Mouse (Mus musculus) intestine, postnatal 0 days (tissue): ENCODE results near the gene Pilra. TPM values are rescaled to one million over a fixed set of nuclear protein-coding genes. Genes with fewer than 3 reads are reported as not detected.
A peak's percentile ranks its signal among the peaks of the same experiment; 100 is the strongest.
"Not testable (repeated sequence)": the region's sequence is repeated elsewhere in the genome, so short reads cannot be mapped to it uniquely, and the experiment has no call there.

Source experiments
- ATAC-seq: fragments of 200-750 bp; cut with Nextera tagmentation; 2 replicates; pipeline ENCODE4 v1.8.0; 2017; ENCODE audit warnings: mild to moderate bottlenecking, moderate TSS enrichment, moderate library complexity
- H3K27ac ChIP-seq: fragments of 300-500 bp; sonication (generic); 2 replicates; pipeline ENCODE4 v1.5.1; 2014; ENCODE audit warnings: mild to moderate bottlenecking, low read depth, low read length, moderate library complexity
- H3K27me3 ChIP-seq: fragments of 300-500 bp; sonication (generic); replicated peaks from 2 replicates; pipeline ENCODE4 v1.6.1; 2014; ENCODE audit warnings: low read length, mixed read lengths; ENCODE audit not compliant: control insufficient read depth, insufficient read depth
- H3K36me3 ChIP-seq: fragments of 300-500 bp; sonication (generic); 2 replicates; pipeline ENCODE4 v1.6.1; 2014; ENCODE audit warnings: mild to moderate bottlenecking, moderate library complexity; ENCODE audit not compliant: control insufficient read depth, insufficient read depth
- H3K4me1 ChIP-seq: fragments of 300-500 bp; sonication (generic); replicated peaks from 2 replicates; pipeline ENCODE4 v1.6.1; 2014; ENCODE audit warnings: antibody characterized with exemption, low read length, mixed read lengths; ENCODE audit not compliant: control insufficient read depth, insufficient read depth
- H3K4me2 ChIP-seq: fragments of 300-500 bp; sonication (generic); replicated peaks from 2 replicates; pipeline ENCODE4 v1.6.1; 2014; ENCODE audit warnings: low read depth, mild to moderate bottlenecking, moderate library complexity
- H3K4me3 ChIP-seq: fragments of 300-500 bp; sonication (generic); 2 replicates; pipeline ENCODE4 v1.5.1; 2014; ENCODE audit warnings: low read depth, low read length
- H3K9ac ChIP-seq: fragments of 300-500 bp; sonication (generic); 2 replicates; pipeline ENCODE4 v1.6.1; 2014; ENCODE audit warnings: mild to moderate bottlenecking, low read depth, low read length
- H3K9me3 ChIP-seq: fragments of 300-500 bp; sonication (generic); 2 replicates; pipeline ENCODE4 v1.6.1; 2016; ENCODE audit warnings: mixed run types; ENCODE audit not compliant: control insufficient read depth
- CTCF ChIP-seq: sonication (generic); IDR thresholded peaks from 2 replicates; pipeline ENCODE4 v1.5.1; 2016; ENCODE audit warnings: low read depth, mild to moderate bottlenecking, control low read depth, antibody characterized with exemption, moderate library complexity
- WGBS: fragments of 180-500 bp; shearing (Covaris S2); extraction: QIAGEN DNeasy Blood & Tissue Kit; methylation state at CpG from one replicate; pipeline ENCODE4 v1.1.7; 2014; 5-methylcytosine and 5-hydroxymethylcytosine counted together
- polyA plus RNA-seq: library from polyadenylated mRNA; unstranded; fragments of >200 nt; fragmentation: Nextera tagmentation; extraction: Ambion mirVana; gene quantifications from 2 replicates; pipeline ENCODE4 v1.2.1, GENCODE M21; 2015

Pilra gene
- 2.4 and 3.0 TPM in 2 replicates for polyA plus RNA-seq

DNA sequence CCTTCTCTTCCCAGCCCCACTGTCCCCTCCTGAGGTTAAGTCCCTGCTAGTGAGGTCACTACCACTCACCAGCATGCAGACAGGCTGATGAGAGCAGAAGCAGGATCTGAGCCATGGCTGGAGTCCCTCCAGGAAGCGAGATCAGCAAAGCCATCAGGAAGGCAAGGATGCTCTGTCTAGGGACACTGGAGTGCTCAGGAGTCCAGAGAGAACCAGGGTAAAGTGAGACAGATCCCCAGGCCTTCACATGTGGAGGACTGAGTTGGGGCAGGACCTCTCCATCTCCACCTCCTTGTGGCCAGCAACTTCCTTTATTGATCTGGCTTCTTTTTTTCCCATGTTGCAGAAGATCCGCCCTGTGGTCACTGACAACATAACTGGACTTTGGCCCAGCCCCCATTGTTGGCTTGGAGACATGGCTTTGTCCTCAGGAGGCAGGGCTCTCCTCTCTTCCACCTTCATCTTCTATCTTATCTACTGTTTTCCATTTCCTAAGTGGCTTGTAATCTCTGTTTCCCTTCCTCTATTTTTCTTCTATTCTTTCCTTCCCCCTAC lies at the start of gene Pilra:
Gene Pilra (minus strand): TSS at position 316 of the 555 bp plus-strand sequence.
- not testable (repeated sequence) for H3K27me3 ChIP-seq, H3K4me3 ChIP-seq

GRCm38 (mm10) chr5:137883345-137883744 lies 47.3 kb upstream of the Pilra start:
- H3K36me3 ChIP-seq, result no peaks in the 10 kb centered on the region
- H3K27me3 ChIP-seq, result no peaks in the 10 kb centered on the region
- no peaks in the 10 kb centered on the region for H3K9me3 ChIP-seq
- ATAC-seq, result no peak
- no peak for TF ChIP-seq CTCF
- WGBS, result 83% methylated on average over 3 of the region's 3 CpGs
- no peak overlapping the region for H3K4me3 ChIP-seq
- no peak overlapping the region for H3K27ac ChIP-seq
- no peaks in the 10 kb centered on the region for H3K4me1 ChIP-seq
- no peak overlapping the region for H3K9ac ChIP-seq
- H3K4me2 ChIP-seq, result no peak overlapping the region

More for the DNA sequence above, at the start of gene Pilra:
- not testable (repeated sequence) for H3K9ac ChIP-seq, H3K4me1 ChIP-seq, H3K9me3 ChIP-seq, H3K27ac ChIP-seq, H3K4me2 ChIP-seq, H3K36me3 ChIP-seq, ATAC-seq
- whole genome bisulfite sequencing, result 45% methylated on average over 2 of the region's 2 CpGs

- no peak for ATAC-seq
- Histone ChIP-seq H3K27ac (no peak overlapping the region), H3K9ac (no peak overlapping the region), H3K4me1 (no peaks in the 10 kb centered on the region), H3K4me2 (no peak overlapping the region), H3K27me3 (no peaks in the 10 kb centered on the region), H3K9me3 (no peaks in the 10 kb centered on the region), H3K36me3 (no peaks in the 10 kb centered on the region), H3K4me3 (no peak overlapping the region)
- TF ChIP-seq CTCF, result no peak
- 78% methylated on average over 4 of the region's 4 CpGs for WGBS
Observed at GRCm38 (mm10) chr5:137882922-137883321, 46.8 kb upstream of the Pilra start.

DNA sequence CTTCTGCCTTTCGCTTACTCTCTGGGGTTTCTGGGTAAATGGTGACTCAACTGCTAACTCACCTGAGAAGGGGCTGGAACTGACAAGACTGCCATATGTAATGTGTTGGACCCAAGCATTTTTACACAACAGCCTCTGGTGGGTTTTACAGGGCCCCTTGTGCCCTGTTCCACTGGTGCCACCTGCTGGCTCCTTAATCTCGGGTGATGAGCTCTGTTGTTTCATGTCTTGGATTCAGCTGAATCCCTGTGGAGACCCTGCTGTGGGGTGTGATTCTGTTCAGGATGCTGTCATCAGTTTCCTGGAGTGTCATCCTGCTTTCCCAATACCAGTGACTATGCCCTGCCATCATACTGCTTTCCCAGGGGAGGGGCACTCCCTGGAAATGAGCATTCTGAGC lies 41.8 kb upstream of the Pilra start:
- Histone ChIP-seq H3K9me3 (no peaks in the 10 kb centered on the region), H3K9ac (no peak overlapping the region), H3K4me1 (no peaks in the 10 kb centered on the region), H3K27me3 (no peaks in the 10 kb centered on the region), H3K36me3 (no peaks in the 10 kb centered on the region), H3K27ac (no peak overlapping the region), H3K4me2 (no peak overlapping the region), H3K4me3 (no peak overlapping the region)
- peak; percentile 69 for TF ChIP-seq CTCF
- WGBS, result 51% methylated on average over 2 of the region's 2 CpGs
- no peak for ATAC-seq

GRCm38 (mm10) chr5:137875054-137875453 lies 39.0 kb upstream of the Pilra start:
- ATAC-seq, result no peak
- H3K36me3 ChIP-seq, result no peaks in the 10 kb centered on the region
- H3K4me1 ChIP-seq, result no peaks in the 10 kb centered on the region
- no peak overlapping the region for H3K4me3 ChIP-seq
- TF ChIP-seq CTCF, result no peak
- no peak overlapping the region for H3K4me2 ChIP-seq
- no peak overlapping the region for H3K9ac ChIP-seq
- H3K27ac ChIP-seq, result no peak overlapping the region
- no peaks in the 10 kb centered on the region for H3K27me3 ChIP-seq
- 83% methylated on average over 2 of the region's 2 CpGs for WGBS
- no peaks in the 10 kb centered on the region for H3K9me3 ChIP-seq

GRCm38 (mm10) chr5:137872381-137872702 lies 36.3 kb upstream of the Pilra start:
- H3K4me1 ChIP-seq, H3K9me3 ChIP-seq, H3K4me3 ChIP-seq, ATAC-seq, H3K9ac ChIP-seq, H3K27me3 ChIP-seq, H3K4me2 ChIP-seq, H3K36me3 ChIP-seq, H3K27ac ChIP-seq: not testable (repeated sequence)
- 14% methylated on average over 1 of the region's 1 CpGs for WGBS

GRCm38 (mm10) chr5:137871644-137872380 lies 35.7 kb upstream of the Pilra start, which contains the start of gene Pilrb2:
Gene Pilrb2 (minus strand): TSS chr5:137871815.
- not testable (repeated sequence) for H3K4me1 ChIP-seq, H3K4me2 ChIP-seq, H3K27ac ChIP-seq, H3K27me3 ChIP-seq, H3K9me3 ChIP-seq, ATAC-seq, H3K9ac ChIP-seq, H3K36me3 ChIP-seq, H3K4me3 ChIP-seq
- WGBS, result 73% methylated on average over 2 of the region's 3 CpGs

DNA sequence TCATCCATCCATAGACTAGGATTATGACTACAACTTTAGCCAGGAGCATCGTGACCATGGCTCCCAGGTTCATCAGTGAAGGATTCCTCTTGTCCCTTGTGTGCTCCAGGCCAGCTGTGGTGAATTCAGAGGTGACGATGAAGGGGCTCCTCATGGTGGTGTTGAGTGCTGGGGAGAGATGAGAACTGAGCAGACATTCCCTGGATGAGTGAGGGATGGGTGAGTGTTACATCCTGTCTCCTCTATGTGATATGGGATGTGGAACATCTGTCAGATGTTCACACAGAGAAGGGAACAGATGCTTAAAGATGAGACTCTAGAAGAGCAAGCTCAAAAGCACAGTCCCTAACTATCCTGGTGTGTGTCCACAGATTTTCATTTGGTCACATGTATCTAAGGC lies 32.5 kb upstream of the Pilra start:
- H3K36me3 ChIP-seq, H3K9me3 ChIP-seq, ATAC-seq, H3K4me1 ChIP-seq, H3K4me3 ChIP-seq, H3K4me2 ChIP-seq, H3K27ac ChIP-seq, H3K27me3 ChIP-seq, H3K9ac ChIP-seq: not testable (repeated sequence)
- 74% methylated on average over 2 of the region's 2 CpGs for WGBS

DNA sequence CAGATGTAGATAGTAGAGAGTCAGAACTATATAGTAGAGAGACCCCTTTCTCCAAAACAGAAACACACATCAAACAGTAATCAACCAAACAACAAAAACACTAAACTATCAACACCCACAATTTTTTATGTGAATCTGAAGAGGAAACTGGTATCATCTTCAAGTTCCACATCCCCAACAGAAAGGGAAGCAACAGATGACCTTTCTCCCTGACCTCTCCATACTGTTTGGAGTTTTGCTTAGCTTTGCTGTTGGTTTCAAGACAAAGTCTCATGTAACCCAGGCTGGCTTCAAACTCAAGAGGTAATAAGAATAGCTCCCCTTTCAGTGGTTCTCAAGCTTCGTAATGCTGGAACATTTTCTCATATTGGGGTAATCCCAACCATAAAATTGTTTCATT lies 27.9 kb upstream of the Pilra start:
- H3K36me3 ChIP-seq, H3K9me3 ChIP-seq: not testable (repeated sequence)
- 82% methylated on average over 1 of the region's 1 CpGs for WGBS

More for the DNA sequence above, 27.9 kb upstream of the Pilra start:
- not testable (repeated sequence) for H3K4me1 ChIP-seq, ATAC-seq, H3K4me2 ChIP-seq, H3K9ac ChIP-seq, H3K27ac ChIP-seq, H3K4me3 ChIP-seq, H3K27me3 ChIP-seq
